Mouse (Mus musculus): ENCODE data around the gene Wdr53.

GRCm38 (mm10) chr16:32246952-32247370 lies at the start of gene Wdr53, which contains the start of gene Fbxo45:
- no peak for TF ChIP-seq CTCF (IDR thresholded peaks at IDR 0.05; ENCODE audit: control insufficient read depth, insufficient read depth, low read length)
- TF ChIP-seq POLR2A (IDR thresholded peaks at IDR 0.05; ENCODE audit: borderline replicate concordance, control insufficient read depth, low read depth, low read length), result peak; percentile 73; the same call in 1 of the 2 replicates

All from bone marrow, adult 2 months (tissue).